Mouse (Mus musculus) olfactory bulb, adult 2 months (tissue): ENCODE measurements around the gene Pts.

Source experiments
- CTCF ChIP-seq: fragments of 200-500 bp; IDR thresholded peaks from 2 replicates; pipeline ENCODE4 v1.5.1; 2012; ENCODE audit warnings: low read depth, mild to moderate bottlenecking, low read length, moderate library complexity; ENCODE audit not compliant: insufficient read depth
- POLR2A ChIP-seq: fragments of 200-500 bp; IDR thresholded peaks from 2 replicates; pipeline ENCODE4 v1.6.1; 2012; ENCODE audit warnings: mild to moderate bottlenecking, low read depth, low read length, moderate library complexity; ENCODE audit not compliant: insufficient read depth

GRCm38 (mm10) chr9:50525585-50525984 lies 2.9 kb downstream of the Pts start:
- TF ChIP-seq CTCF = no peak
- no peak for TF ChIP-seq POLR2A
